Mouse (Mus musculus) neural tube, embryonic 13.5 days (tissue): ENCODE measurements around the gene Traf3ip1. TPM values are rescaled to one million over a fixed set of nuclear protein-coding genes. Genes with fewer than 3 reads are reported as not detected.

Experiments used
- ATAC-seq: fragments of 200-750 bp; cut with Nextera tagmentation; 2 replicates; pipeline ENCODE4 v1.8.0; 2017; ENCODE audit warnings: low read depth, mild to moderate bottlenecking, moderate TSS enrichment, moderate library complexity
- H3K27ac ChIP-seq: fragments of 300-500 bp; sonication (generic); replicated peaks from 2 replicates; pipeline ENCODE4 v1.5.1; 2015; ENCODE audit warnings: moderate library complexity, mild to moderate bottlenecking, inconsistent platforms
- H3K27me3 ChIP-seq: fragments of 300-500 bp; sonication (generic); 2 replicates; pipeline ENCODE4 v1.6.1; 2015; ENCODE audit warnings: mild to moderate bottlenecking, inconsistent platforms
- H3K36me3 ChIP-seq: fragments of 300-500 bp; sonication (generic); 2 replicates; pipeline ENCODE4 v1.6.1; 2015; ENCODE audit warnings: mild to moderate bottlenecking, inconsistent platforms
- H3K4me1 ChIP-seq: fragments of 300-500 bp; sonication (generic); replicated peaks from 2 replicates; pipeline ENCODE4 v1.6.1; 2015; ENCODE audit warnings: inconsistent platforms
- H3K4me2 ChIP-seq: fragments of 300-500 bp; sonication (generic); 2 replicates; pipeline ENCODE4 v1.6.1; 2015; ENCODE audit warnings: inconsistent platforms, mild to moderate bottlenecking, moderate library complexity
- H3K4me3 ChIP-seq: fragments of 300-500 bp; sonication (generic); 2 replicates; pipeline ENCODE4 v1.5.1; 2015; ENCODE audit warnings: mild to moderate bottlenecking, inconsistent platforms
- H3K9ac ChIP-seq: fragments of 300-500 bp; sonication (generic); 2 replicates; pipeline ENCODE4 v1.6.1; 2015; ENCODE audit warnings: moderate library complexity, mild to moderate bottlenecking, inconsistent platforms
- H3K9me3 ChIP-seq: fragments of 300-500 bp; sonication (generic); 2 replicates; pipeline ENCODE4 v1.6.1; 2016; ENCODE audit warnings: inconsistent platforms
- WGBS: fragments of 180-500 bp; shearing (Covaris S2); methylation state at CpG from one replicate; pipeline ENCODE4 v1.1.7; 2015; 5-methylcytosine and 5-hydroxymethylcytosine counted together
- polyA plus RNA-seq: library from polyadenylated mRNA; unstranded; fragments of >200 nt; fragmentation: Nextera tagmentation; extraction: Ambion mirVana; gene quantifications from 2 replicates; pipeline ENCODE4 v1.2.1, GENCODE M21; 2015

Gene Traf3ip1
- polyA plus RNA-seq, 1 experiment from 2014 or later: 9.2 TPM

DNA sequence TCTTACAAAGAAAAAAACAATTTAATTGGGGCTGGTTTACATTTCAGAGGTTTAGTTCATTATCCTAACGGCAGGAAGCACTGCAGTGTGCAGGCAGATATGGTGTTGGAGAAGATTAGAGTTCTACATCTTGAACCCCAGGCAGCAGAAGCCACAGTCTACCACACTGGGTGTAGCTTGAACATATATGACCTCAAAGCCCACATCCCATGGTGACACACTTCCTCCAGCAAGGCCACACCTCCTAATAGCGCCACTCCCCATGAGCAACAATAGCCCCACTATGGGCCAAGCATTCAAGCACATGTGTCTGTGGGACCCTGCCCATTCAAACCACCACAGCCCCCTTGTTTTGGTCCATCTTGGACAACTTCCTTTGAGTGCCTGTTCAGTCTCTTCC, 72.8 kb downstream of the Traf3ip1 start:
- H3K27ac ChIP-seq: no peak overlapping the region
- no peak overlapping the region for H3K4me3 ChIP-seq
- 94% methylated on average over 2 of the region's 2 CpGs for WGBS
- H3K27me3 ChIP-seq: no peaks in the 10 kb centered on the region
- ATAC-seq: no peak
- H3K4me2 ChIP-seq: no peak overlapping the region
- H3K4me1 ChIP-seq: peaks cover 5% of the 10 kb centered on the region; the same call in 1 of the 2 replicates
- H3K36me3 ChIP-seq: no peaks in the 10 kb centered on the region
- no peaks in the 10 kb centered on the region for H3K9me3 ChIP-seq
- H3K9ac ChIP-seq: no peak overlapping the region

DNA sequence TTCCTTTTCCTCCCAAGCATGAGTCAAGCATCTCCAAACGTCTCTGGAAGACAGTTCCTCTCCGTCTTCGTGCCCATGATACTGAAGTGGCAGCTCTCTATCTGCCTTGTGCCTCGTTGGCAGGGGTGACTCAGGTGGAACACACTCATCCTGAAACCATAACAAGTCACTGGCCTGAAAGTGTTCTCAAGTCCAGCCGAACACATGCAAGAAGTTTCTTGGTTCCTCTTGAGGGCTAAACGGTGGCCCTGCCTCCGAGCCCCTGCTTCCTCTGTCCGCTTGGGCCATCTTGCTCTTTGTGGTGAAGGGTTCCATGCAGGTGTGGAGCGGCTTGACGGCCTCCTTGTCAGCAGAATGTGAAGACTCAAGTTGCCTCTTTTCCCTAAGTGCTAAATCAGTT, 78.0 kb downstream of the Traf3ip1 start:
- H3K9me3 ChIP-seq: no peaks in the 10 kb centered on the region
- WGBS: 84% methylated on average over 10 of the region's 10 CpGs
- no peak overlapping the region for H3K4me3 ChIP-seq
- H3K9ac ChIP-seq: no peak overlapping the region
- no peak for ATAC-seq
- no peaks in the 10 kb centered on the region for H3K36me3 ChIP-seq
- H3K27ac ChIP-seq: no peak overlapping the region
- H3K27me3 ChIP-seq: no peaks in the 10 kb centered on the region
- H3K4me1 ChIP-seq: no peaks in the 10 kb centered on the region
- H3K4me2 ChIP-seq: no peak overlapping the region

DNA sequence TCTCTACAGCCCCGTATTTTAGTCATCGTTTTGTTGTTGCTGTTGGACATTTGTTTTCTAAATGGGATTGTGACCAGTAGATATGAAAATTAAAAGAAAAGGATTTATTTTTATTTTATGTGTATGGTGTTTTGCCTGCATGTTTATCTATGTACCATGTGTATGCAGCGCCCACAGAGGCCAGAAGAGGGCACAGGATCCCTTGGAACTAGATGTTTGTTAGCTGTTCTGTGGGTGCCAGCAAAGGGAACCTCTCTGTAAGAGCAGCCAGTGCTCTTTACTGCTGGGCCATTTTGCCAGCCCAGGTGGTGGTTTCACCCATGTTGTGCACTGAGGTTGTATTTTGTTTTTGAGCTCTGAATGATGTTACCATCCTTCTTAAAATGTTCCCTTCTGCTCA, 79.8 kb downstream of the Traf3ip1 start:
- Histone ChIP-seq H3K9ac (no peak overlapping the region), H3K4me2 (no peak overlapping the region), H3K27me3 (no peaks in the 10 kb centered on the region), H3K36me3 (no peaks in the 10 kb centered on the region), H3K9me3 (no peaks in the 10 kb centered on the region), H3K4me1 (no peaks in the 10 kb centered on the region), H3K4me3 (no peak overlapping the region), H3K27ac (no peak overlapping the region)
- 74% methylated on average over 3 of the region's 3 CpGs for WGBS
- ATAC-seq: no peak

DNA sequence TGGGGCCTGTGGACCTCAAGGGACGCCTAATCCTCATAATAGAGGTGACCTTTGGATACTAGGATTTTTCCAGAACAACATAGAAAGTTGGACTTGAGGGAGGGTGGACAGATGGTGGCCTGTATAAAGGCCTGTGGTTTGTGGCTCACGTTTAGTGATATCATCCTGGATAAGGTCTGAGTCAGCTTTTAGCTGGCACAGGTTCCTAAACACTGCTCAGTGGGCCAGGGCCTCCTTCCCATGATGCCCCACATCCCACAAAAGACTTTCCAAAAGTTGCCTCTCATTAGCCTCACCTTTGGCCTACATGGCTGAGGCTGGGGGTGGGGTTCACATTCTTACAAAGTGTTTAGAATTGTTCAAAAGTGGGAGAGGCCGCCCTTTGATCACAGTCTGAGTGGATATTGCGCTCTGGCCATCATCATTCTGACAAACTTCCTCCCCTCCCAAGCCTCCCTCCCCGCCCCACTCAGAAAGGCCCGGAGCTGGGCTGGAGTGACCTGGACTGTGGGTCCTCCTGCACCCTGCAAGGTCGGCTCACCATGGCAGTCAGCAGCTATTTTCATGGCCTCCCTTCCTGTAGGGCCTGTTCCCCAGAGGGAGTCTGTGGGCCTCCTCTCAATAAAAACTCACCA, 83.6 kb downstream of the Traf3ip1 start:
- ATAC-seq: no peak
- no peak overlapping the region for H3K4me3 ChIP-seq
- WGBS: 80% methylated on average over 7 of the region's 7 CpGs
- H3K4me1 ChIP-seq: no peaks in the 10 kb centered on the region
- H3K9ac ChIP-seq: no peak overlapping the region
- H3K4me2 ChIP-seq: no peak overlapping the region
- H3K36me3 ChIP-seq: no peaks in the 10 kb centered on the region
- no peaks in the 10 kb centered on the region for H3K27me3 ChIP-seq
- no peak overlapping the region for H3K27ac ChIP-seq
- no peaks in the 10 kb centered on the region for H3K9me3 ChIP-seq

Other genes with a start within 250 kb of the Traf3ip1 start
- 67.7 and 68.8 TPM in 2 replicates for gene Ube2f, start 244.3 kb upstream of the Traf3ip1 start, polyA plus RNA-seq
- gene Scly, start 196.3 kb upstream of the Traf3ip1 start, polyA plus RNA-seq: 11.8 and 12.8 TPM in 2 replicates
- gene Espnl, start 172.6 kb upstream of the Traf3ip1 start, polyA plus RNA-seq: 0.06 and 0.24 TPM in 2 replicates
- gene Klhl30, start 143.6 kb upstream of the Traf3ip1 start, polyA plus RNA-seq: 0.25 and 0.37 TPM in 2 replicates
- gene Erfe, start 128.2 kb upstream of the Traf3ip1 start, polyA plus RNA-seq: 0.26 and 0.47 TPM in 2 replicates
- gene Ilkap, start 95.8 kb upstream of the Traf3ip1 start, polyA plus RNA-seq: 138 and 141 TPM in 2 replicates
- 146 and 163 TPM in 2 replicates for gene Hes6, start 80.6 kb upstream of the Traf3ip1 start, polyA plus RNA-seq
- 3.3 and 4.1 TPM in 2 replicates for gene Per2, start 35.3 kb upstream of the Traf3ip1 start, polyA plus RNA-seq
- 12.1 and 13.6 TPM in 2 replicates for gene Asb1, start 45.9 kb downstream of the Traf3ip1 start, polyA plus RNA-seq